Mouse (Mus musculus) bone marrow macrophage, adult 2 months (primary cell): ENCODE measurements around the gene Yipf1. TPM values are rescaled to one million over a fixed set of nuclear protein-coding genes. Genes with fewer than 3 reads are reported as not detected.
A peak's percentile ranks its signal among the peaks of the same experiment; 100 is the strongest.
"Not testable (repeated sequence)": the region's sequence is repeated elsewhere in the genome, so short reads cannot be mapped to it uniquely, and the experiment has no call there.

Source experiments
- H3K27ac ChIP-seq: 2 replicates; pipeline ENCODE4 v1.5.1; 2012; ENCODE audit warnings: low read depth, low read length; ENCODE audit not compliant: insufficient read depth
- H3K4me1 ChIP-seq: 2 replicates; pipeline ENCODE4 v1.6.1; 2012; ENCODE audit warnings: low read length; ENCODE audit not compliant: control insufficient read depth, insufficient read depth
- H3K4me3 ChIP-seq: 2 replicates; pipeline ENCODE4 v1.5.1; 2012; ENCODE audit warnings: mild to moderate bottlenecking, low read length, moderate library complexity; ENCODE audit not compliant: insufficient read depth
- CTCF ChIP-seq: IDR thresholded peaks from 2 replicates; pipeline ENCODE4 v1.5.1; 2012; ENCODE audit warnings: low read depth, mild to moderate bottlenecking, low read length, moderate library complexity
- POLR2A ChIP-seq: IDR thresholded peaks from 2 replicates; pipeline ENCODE4 v1.6.1; 2012; ENCODE audit warnings: mild to moderate bottlenecking, low read depth, low read length, borderline replicate concordance
- polyA plus RNA-seq: library from polyadenylated mRNA; stranded (reverse); fragments of >200 nt; gene quantifications from 2 replicates; pipeline ENCODE4 v1.2.4, GENCODE M21; 2012; ENCODE audit not compliant: missing spikeins, insufficient read depth, insufficient read length

The Yipf1 gene
- polyA plus RNA-seq, 1 experiment, result 57.6 TPM

GRCm38 (mm10) chr4:107353612-107354011 lies 39.4 kb downstream of the Yipf1 start:
- Histone ChIP-seq H3K4me3 (no peak overlapping the region), H3K4me1 (no peaks in the 10 kb centered on the region), H3K27ac (no peak overlapping the region)
- no peak for TF ChIP-seq POLR2A
- TF ChIP-seq CTCF, result no peak

- Histone ChIP-seq H3K27ac (no peak overlapping the region), H3K4me1 (no peaks in the 10 kb centered on the region), H3K4me3 (no peak overlapping the region)
- TF ChIP-seq CTCF (no peak), POLR2A (no peak)
Observed at GRCm38 (mm10) chr4:107354126-107354525, 40.0 kb downstream of the Yipf1 start.

- Histone ChIP-seq H3K27ac (no peak overlapping the region), H3K4me1 (no peaks in the 10 kb centered on the region), H3K4me3 (no peak overlapping the region)
- TF ChIP-seq CTCF (no peak), POLR2A (no peak)
Observed at GRCm38 (mm10) chr4:107354543-107354942, 40.4 kb downstream of the Yipf1 start.

- H3K27ac ChIP-seq, H3K4me3 ChIP-seq, H3K4me1 ChIP-seq: not testable (repeated sequence)
Observed at GRCm38 (mm10) chr4:107357172-107357571, 43.0 kb downstream of the Yipf1 start.

GRCm38 (mm10) chr4:107358460-107358859 lies 44.3 kb downstream of the Yipf1 start:
- H3K4me3 ChIP-seq, result no peak overlapping the region
- no peak overlapping the region for H3K27ac ChIP-seq
- no peaks in the 10 kb centered on the region for H3K4me1 ChIP-seq
- TF ChIP-seq POLR2A (no peak), CTCF (no peak)

GRCm38 (mm10) chr4:107360457-107361145 lies 46.4 kb downstream of the Yipf1 start:
- Histone ChIP-seq H3K4me1 (peaks cover 6% of the 10 kb centered on the region), H3K4me3 (no peak overlapping the region)

GRCm38 (mm10) chr4:107362755-107363154 lies 48.6 kb downstream of the Yipf1 start:
- TF ChIP-seq CTCF, result no peak
- TF ChIP-seq POLR2A, result no peak
- H3K27ac ChIP-seq, result no peak overlapping the region
- H3K4me1 ChIP-seq, result peaks cover 6% of the 10 kb centered on the region
- no peak overlapping the region for H3K4me3 ChIP-seq

More at GRCm38 (mm10) chr4:107360457-107361145, 46.4 kb downstream of the Yipf1 start:
- no peak for TF ChIP-seq POLR2A
- TF ChIP-seq CTCF, result no peak
- H3K27ac ChIP-seq, result no peak overlapping the region

GRCm38 (mm10) chr4:107363573-107363972 lies 49.4 kb downstream of the Yipf1 start:
- H3K4me1 ChIP-seq, result peaks cover 6% of the 10 kb centered on the region

GRCm38 (mm10) chr4:107364190-107364639 lies 50.1 kb downstream of the Yipf1 start:
- Histone ChIP-seq H3K4me1 (peaks cover 8% of the 10 kb centered on the region), H3K4me3 (peak overlapping the region; percentile 18), H3K27ac (peak overlapping the region; percentile 79)
- no peak for TF ChIP-seq CTCF
- TF ChIP-seq POLR2A, result no peak

More at GRCm38 (mm10) chr4:107363573-107363972, 49.4 kb downstream of the Yipf1 start:
- Histone ChIP-seq H3K4me3 (no peak overlapping the region), H3K27ac (peak overlapping the region; percentile 50)
- peak; percentile 43; the same call in 1 of the 2 replicates for TF ChIP-seq CTCF
- no peak for TF ChIP-seq POLR2A

GRCm38 (mm10) chr4:107366408-107366807 lies 52.2 kb downstream of the Yipf1 start:
- H3K27ac ChIP-seq, H3K4me3 ChIP-seq: not testable (repeated sequence)
- H3K4me1 ChIP-seq, result peaks cover 11% of the 10 kb centered on the region
